Mouse (Mus musculus) kidney, adult 2 months (tissue): Measurements from ENCODE around the gene Prkd2. TPM values are rescaled to one million over a fixed set of nuclear protein-coding genes. Genes with fewer than 3 reads are reported as not detected.

Experiments used
- DNase-seq: peaks from one replicate; pipeline ENCODE4 v3.0.0; 2021
- H3K27ac ChIP-seq: fragments of 200-500 bp; 2 replicates; pipeline ENCODE4 v1.5.1; 2012; ENCODE audit warnings: low read depth, low read length, control low read depth, inconsistent platforms; ENCODE audit not compliant: insufficient read depth
- H3K27me3 ChIP-seq: fragments of 200-500 bp; replicated peaks from 2 replicates; pipeline ENCODE4 v1.6.1; 2012; ENCODE audit warnings: mild to moderate bottlenecking, moderate library complexity, low read length, inconsistent platforms; ENCODE audit not compliant: control insufficient read depth, insufficient read depth
- H3K36me3 ChIP-seq: fragments of 200-500 bp; 2 replicates; pipeline ENCODE4 v1.6.1; 2012; ENCODE audit warnings: mild to moderate bottlenecking, moderate library complexity, low read length, inconsistent platforms; ENCODE audit not compliant: control insufficient read depth, insufficient read depth
- H3K4me1 ChIP-seq: fragments of 200-500 bp; 2 replicates; pipeline ENCODE4 v1.6.1; 2011; ENCODE audit warnings: low read length; ENCODE audit not compliant: control insufficient read depth, insufficient read depth
- H3K4me3 ChIP-seq: fragments of 200-500 bp; 2 replicates; pipeline ENCODE4 v1.5.1; 2011; ENCODE audit warnings: mild to moderate bottlenecking, low read depth, low read length, control low read depth; ENCODE audit not compliant: insufficient read depth
- CTCF ChIP-seq: fragments of 200-500 bp; conservative IDR thresholded peaks from 2 replicates; pipeline ENCODE4 v1.5.1; 2011; ENCODE audit warnings: low read depth, mild to moderate bottlenecking, control low read depth, low read length, moderate library complexity, mixed read lengths; ENCODE audit not compliant: insufficient read depth, insufficient read length
- POLR2A ChIP-seq: fragments of 200-500 bp; IDR thresholded peaks from one replicate; pipeline ENCODE4 v1.6.1; 2011; ENCODE audit warnings: low read depth, low read length, control low read depth
- WGBS: fragments of 180-500 bp; shearing (Covaris S2); methylation state at CpG from one replicate; pipeline ENCODE4 v1.1.7; 2018; 5-methylcytosine and 5-hydroxymethylcytosine counted together
- polyA plus RNA-seq: library from polyadenylated mRNA; depleted of rRNA; stranded (reverse); fragments of >200 nt; gene quantifications from 2 replicates; pipeline ENCODE4 v1.2.3, GENCODE M21; 2012; rRNA removed

The Prkd2 gene
- polyA plus RNA-seq, 1 experiment: 23.3 TPM

- 68% methylated on average over 11 of the region's 11 CpGs for WGBS
- Histone ChIP-seq H3K27ac (no peak overlapping the region), H3K4me3 (no peak overlapping the region), H3K36me3 (0 out of 2 replicates have a peak, but pooled peaks cover 2% of the 10 kb centered on the region), H3K27me3 (no peaks in the 10 kb centered on the region), H3K4me1 (peaks cover 10% of the 10 kb centered on the region)
- no peak for DNase-seq
- no peak for TF ChIP-seq CTCF
- no peak for TF ChIP-seq POLR2A
These were observed 74.7 kb downstream of the Prkd2 start for GRCm38 (mm10) chr7:16917447-16917846.

GRCm38 (mm10) chr7:16918014-16918413 lies 75.3 kb downstream of the Prkd2 start:
- TF ChIP-seq POLR2A (no peak), CTCF (no peak)
- H3K27ac ChIP-seq: no peak overlapping the region
- DNase-seq: no peak
- 80% methylated on average over 9 of the region's 9 CpGs for WGBS
- peaks cover 14% of the 10 kb centered on the region for H3K4me1 ChIP-seq
- 0 out of 2 replicates have a peak, but pooled peaks cover 2% of the 10 kb centered on the region for H3K36me3 ChIP-seq
- H3K27me3 ChIP-seq: no peaks in the 10 kb centered on the region
- H3K4me3 ChIP-seq: no peak overlapping the region

- Histone ChIP-seq H3K4me3 (no peak overlapping the region), H3K27me3 (no peaks in the 10 kb centered on the region), H3K27ac (no peak overlapping the region), H3K36me3 (0 out of 2 replicates have a peak, but pooled peaks cover 2% of the 10 kb centered on the region), H3K4me1 (peaks cover 14% of the 10 kb centered on the region)
- TF ChIP-seq POLR2A: no peak
- TF ChIP-seq CTCF: no peak
- DNase-seq: no peak
- 79% methylated on average over 3 of the region's 3 CpGs for WGBS
These were observed 76.0 kb downstream of the Prkd2 start for GRCm38 (mm10) chr7:16918670-16919069.

- 69% methylated on average over 13 of the region's 13 CpGs for WGBS
- Histone ChIP-seq H3K27ac (no peak overlapping the region), H3K27me3 (no peaks in the 10 kb centered on the region), H3K4me1 (peaks cover 14% of the 10 kb centered on the region), H3K36me3 (0 out of 2 replicates have a peak, but pooled peaks cover 2% of the 10 kb centered on the region), H3K4me3 (no peak overlapping the region)
- no peak for TF ChIP-seq POLR2A
- no peak for TF ChIP-seq CTCF
- no peak for DNase-seq
These were observed 76.9 kb downstream of the Prkd2 start for GRCm38 (mm10) chr7:16919395-16920149.

Other genes starting within 250 kb of the Prkd2 start
- 25.7 and 28.6 TPM in 2 replicates for gene Arhgap35, start 227.9 kb upstream of the Prkd2 start, polyA plus RNA-seq
- gene Ceacam15, start 167.2 kb upstream of the Prkd2 start, polyA plus RNA-seq: not detected in 2 replicates
- not detected in 2 replicates for gene Ceacam9, start 121.0 kb upstream of the Prkd2 start, polyA plus RNA-seq
- 288 and 300 TPM in 2 replicates for gene Ap2s1, start 104.5 kb upstream of the Prkd2 start, polyA plus RNA-seq
- 74.6 and 95.2 TPM in 2 replicates for gene Slc1a5, start 61.6 kb upstream of the Prkd2 start, polyA plus RNA-seq
- 94.4 and 116 TPM in 2 replicates for gene Strn4, start 27.0 kb upstream of the Prkd2 start, polyA plus RNA-seq
- 31.0 and 33.9 TPM in 2 replicates for gene Fkrp, start 26.2 kb upstream of the Prkd2 start, polyA plus RNA-seq
- 5.5 and 7.5 TPM in 2 replicates for gene Dact3, start 32.4 kb downstream of the Prkd2 start, polyA plus RNA-seq
- 3.6 and 3.7 TPM in 2 replicates for gene Gng8, start 48.9 kb downstream of the Prkd2 start, polyA plus RNA-seq
- gene Ptgir, start 63.6 kb downstream of the Prkd2 start, polyA plus RNA-seq: 4.0 and 5.0 TPM in 2 replicates
- gene Calm3, start 81.2 kb downstream of the Prkd2 start, polyA plus RNA-seq: 305 and 325 TPM in 2 replicates
- gene Pnmal2, start 101.8 kb downstream of the Prkd2 start, polyA plus RNA-seq: 3.6 and 4.0 TPM in 2 replicates
- gene Pnmal1, start 116.8 kb downstream of the Prkd2 start, polyA plus RNA-seq: 0.01 and 0.06 TPM in 2 replicates
- 0.08 TPM in 1 of 2 replicates, not detected in the other for gene Gm42372, start 140.2 kb downstream of the Prkd2 start, polyA plus RNA-seq
- 0.81 and 1.0 TPM in 2 replicates for gene Ccdc8, start 149.8 kb downstream of the Prkd2 start, polyA plus RNA-seq
- 199 and 226 TPM in 2 replicates for gene Ppp5c, start 185.0 kb downstream of the Prkd2 start, polyA plus RNA-seq
- gene Hif3a, start 219.5 kb downstream of the Prkd2 start, polyA plus RNA-seq: 0.92 and 0.95 TPM in 2 replicates
- gene Psg16, start 231.1 kb downstream of the Prkd2 start, polyA plus RNA-seq: 0.05 TPM in 1 of 2 replicates, not detected in the other